Comparison of ENCODE assay signal across 17 mouse cellular contexts in genomic region chr9:102831541-102831940, GRCm38 (mm10). TPM values are rescaled to one million over a fixed set of nuclear protein-coding genes. Genes with fewer than 3 reads are reported as not detected.
"Had no signal": no experiment of that assay in that cellular context is flagged by ENCODE, and none has a peak within 500 bp of the region (broad histone marks: within the 10 kb centered on the region; RNA-seq: fewer than 3 reads in every experiment).

No protein-coding gene starts in this region.

- H3K9ac ChIP-seq: neural tube, embryonic 13.5 days; neural tube, embryonic 15.5 days; stomach, embryonic 15.5 days had no signal

- H3K4me2 ChIP-seq: neural tube, embryonic 13.5 days; neural tube, embryonic 15.5 days; stomach, embryonic 15.5 days had no signal

- H3K27me3 ChIP-seq: neural tube, embryonic 13.5 days; neural tube, embryonic 15.5 days; stomach, embryonic 15.5 days had no signal

- H3K36me3 ChIP-seq: neural tube, embryonic 13.5 days; neural tube, embryonic 15.5 days; stomach, embryonic 15.5 days had no signal

- H3K27ac ChIP-seq: neural tube, embryonic 13.5 days; neural tube, embryonic 15.5 days; stomach, embryonic 15.5 days; stomach, postnatal 0 days had no signal

- H3K9me3 ChIP-seq: neural tube, embryonic 13.5 days; neural tube, embryonic 15.5 days; stomach, embryonic 15.5 days had no signal

- H3K4me3 ChIP-seq: neural tube, embryonic 13.5 days; neural tube, embryonic 15.5 days; stomach, embryonic 15.5 days had no signal

- DNase-seq: retina, postnatal 1 day; right cerebral cortex, adult 18-20 months; right cerebral cortex, postnatal 14 days; right cerebral cortex, postnatal 25 days; right cerebral cortex, postnatal 4 days; spleen, adult 18-20 months; thymus, adult 18-20 months; thymus, adult 2 months; thymus, postnatal 14 days; thymus, postnatal 25 days; thymus, postnatal 36 days; thymus, postnatal 4 days had no signal

RNA-seq across cellular contexts. Expression of gene Ryk, which starts 3.2 kb away (rescaled TPM):
- total RNA-seq: neutrophil, adult 5-6 weeks had no signal
